Mouse (Mus musculus): ENCODE results near the gene Map4k5. TPM values are rescaled to one million over a fixed set of nuclear protein-coding genes. Genes with fewer than 3 reads are reported as not detected.

The Map4k5 gene
- polyA plus RNA-seq, 1 experiment from 2014 or later = 20.7 TPM

DNA sequence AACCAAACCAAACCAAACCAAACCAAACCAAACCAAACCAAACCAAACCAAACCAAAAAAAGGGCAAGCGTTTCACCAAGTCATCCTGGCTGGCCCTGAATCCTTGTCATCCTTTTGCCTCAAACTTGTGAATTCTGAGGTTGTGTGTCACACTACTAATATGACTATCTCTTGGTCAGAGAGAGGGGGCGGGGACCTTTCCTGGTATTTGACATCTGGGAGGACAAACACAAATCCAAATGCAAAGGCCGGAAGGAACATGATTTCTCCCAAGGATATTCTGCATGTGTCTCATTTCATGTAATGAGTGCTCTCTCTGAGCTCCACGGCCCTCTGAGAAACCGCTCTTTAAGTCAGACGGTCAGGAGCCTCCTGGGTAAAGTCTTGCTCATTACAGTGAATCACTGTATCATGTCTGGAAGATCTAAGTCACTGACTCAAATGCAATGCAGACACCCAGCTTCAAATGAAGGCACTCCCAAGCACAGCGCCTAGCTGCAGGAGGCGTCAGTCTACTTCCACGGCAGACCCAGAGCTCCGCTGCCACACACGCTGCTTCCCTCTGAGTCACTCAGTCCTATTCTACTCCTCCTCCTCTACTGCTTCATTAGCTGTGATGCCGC is 58.9 kb downstream of the Map4k5 start:
- Histone ChIP-seq H3K4me2 (no peak overlapping the region), H3K4me1 (replicated peaks) (no peaks in the 10 kb centered on the region), H3K9me3 (replicated peaks) (no peaks in the 10 kb centered on the region), H3K27ac (no peak overlapping the region), H3K4me3 (replicated peaks) (no peak overlapping the region), H3K9ac (no peak overlapping the region), H3K36me3 (peaks cover 75% of the 10 kb centered on the region), H3K27me3 (no peaks in the 10 kb centered on the region)
- WGBS (ENCODE audit: insufficient replicate concordance) = 90% methylated on average over 12 of the region's 12 CpGs
- ATAC-seq (ENCODE audit: low read depth) (0 out of 2 replicates have a peak, but pooled peaks have one; percentile 23), DNase-seq (no peak)

DNA sequence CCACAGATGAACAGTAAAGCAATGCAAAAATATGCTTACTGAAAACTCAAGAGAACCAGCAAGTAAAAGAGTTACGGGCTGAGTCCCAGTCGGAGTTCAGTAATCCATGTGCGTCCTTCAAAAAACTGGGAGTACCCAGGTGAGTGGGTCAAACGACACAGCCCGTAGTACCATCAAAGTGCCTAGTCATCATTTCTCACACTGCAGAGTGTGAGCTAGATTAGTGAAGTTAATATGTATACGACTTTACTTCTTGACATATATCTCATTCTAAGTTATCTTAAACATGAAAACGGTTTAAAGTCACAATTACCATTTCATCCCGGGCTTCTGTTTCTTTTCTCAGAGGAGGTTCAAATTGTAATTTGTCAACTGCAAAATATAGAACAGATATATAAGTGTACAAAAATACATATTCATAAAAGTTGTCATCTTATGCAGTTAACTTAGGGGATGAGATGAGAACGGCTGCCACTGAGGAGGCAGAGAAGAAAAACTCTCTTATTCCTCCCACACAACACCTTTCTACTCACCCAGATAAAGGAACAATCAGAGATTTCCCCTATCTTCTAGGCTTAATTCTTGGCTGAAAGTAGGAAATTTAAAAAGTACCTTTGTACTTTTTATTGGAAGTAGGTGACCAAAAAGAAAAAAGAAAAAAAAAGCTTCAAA is 61.6 kb downstream of the Map4k5 start:
- no peak for ATAC-seq (ENCODE audit: low read depth)
- Histone ChIP-seq H3K27ac (no peak overlapping the region), H3K27me3 (no peaks in the 10 kb centered on the region), H3K36me3 (peaks cover 81% of the 10 kb centered on the region), H3K4me2 (no peak overlapping the region), H3K4me1 (replicated peaks) (no peaks in the 10 kb centered on the region), H3K9ac (no peak overlapping the region), H3K9me3 (replicated peaks) (no peaks in the 10 kb centered on the region), H3K4me3 (replicated peaks) (no peak overlapping the region)
- DNase-seq = no peak
- WGBS (ENCODE audit: insufficient replicate concordance) = 88% methylated on average over 9 of the region's 9 CpGs

DNA sequence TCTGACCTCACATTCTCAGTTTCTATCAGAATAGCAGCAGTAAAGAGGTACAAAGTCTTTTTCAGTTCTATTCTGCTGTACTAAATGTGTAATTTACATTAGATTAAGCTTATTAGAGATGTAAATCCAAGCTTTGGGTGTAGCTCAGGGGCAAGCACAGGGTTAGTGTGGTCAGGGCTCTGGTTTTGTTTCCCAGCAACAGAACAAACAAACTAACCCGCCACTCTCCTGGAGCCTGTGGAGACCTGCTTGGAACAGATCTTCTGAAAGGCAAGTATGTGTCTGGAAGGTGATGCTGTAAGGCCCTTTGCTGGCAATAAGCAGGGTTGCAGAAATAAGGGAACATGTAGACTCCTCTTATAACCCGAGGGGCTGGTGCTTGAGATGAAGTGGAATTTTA is 64.8 kb downstream of the Map4k5 start:
- DNase-seq (no peak), ATAC-seq (ENCODE audit: low read depth) (no peak)
- H3K4me3 ChIP-seq (replicated peaks) = no peak overlapping the region
- H3K27ac ChIP-seq = no peak overlapping the region
- no peak overlapping the region for H3K9ac ChIP-seq
- H3K4me1 ChIP-seq (replicated peaks) = no peaks in the 10 kb centered on the region
- no peak overlapping the region for H3K4me2 ChIP-seq
- H3K36me3 ChIP-seq = peaks cover 75% of the 10 kb centered on the region
- H3K9me3 ChIP-seq (replicated peaks) = no peaks in the 10 kb centered on the region
- H3K27me3 ChIP-seq = no peaks in the 10 kb centered on the region
- 77% methylated on average over 2 of the region's 2 CpGs for WGBS (ENCODE audit: insufficient replicate concordance)

DNA sequence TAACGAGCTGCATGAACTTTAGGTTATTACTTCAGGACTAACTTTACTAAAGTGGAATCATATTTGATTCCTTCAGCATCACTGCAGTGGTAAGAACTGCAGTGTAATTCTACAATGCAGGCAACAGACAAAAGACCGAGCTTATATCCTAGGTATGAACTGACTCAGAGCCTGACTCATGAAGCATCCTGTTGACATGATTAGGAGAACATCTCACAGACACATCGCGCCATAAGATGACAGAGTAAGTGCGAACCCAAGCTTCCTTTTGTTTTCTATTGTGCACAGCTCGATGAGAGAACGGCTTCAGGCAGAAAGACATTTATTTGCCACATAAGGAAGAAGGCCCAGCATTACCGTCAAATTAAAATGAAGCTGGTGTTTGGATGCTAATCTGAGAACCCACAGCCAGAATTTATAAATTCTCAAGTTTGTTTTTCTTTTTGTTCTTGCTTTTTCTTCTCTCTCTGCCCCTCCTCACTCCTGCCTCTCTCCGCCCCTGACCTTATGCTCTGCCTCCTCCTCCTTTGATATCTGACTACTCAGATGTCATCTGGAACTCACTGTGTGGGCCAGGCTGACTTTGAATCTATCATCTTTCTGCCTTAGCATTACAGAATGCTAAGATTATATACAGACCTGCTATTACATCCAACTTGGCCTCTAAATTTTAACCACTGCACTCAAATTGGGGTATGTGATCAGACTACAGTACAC is 68.0 kb downstream of the Map4k5 start:
- peaks cover 88% of the 10 kb centered on the region for H3K36me3 ChIP-seq
- no peak for ATAC-seq (ENCODE audit: low read depth)
- no peaks in the 10 kb centered on the region for H3K27me3 ChIP-seq
- no peak for DNase-seq
- H3K9me3 ChIP-seq (replicated peaks) = no peaks in the 10 kb centered on the region
- H3K4me2 ChIP-seq = no peak overlapping the region
- H3K4me3 ChIP-seq (replicated peaks) = no peak overlapping the region
- 83% methylated on average over 9 of the region's 9 CpGs for WGBS (ENCODE audit: insufficient replicate concordance)
- H3K4me1 ChIP-seq (replicated peaks) = no peaks in the 10 kb centered on the region
- peak overlapping the region; percentile 30; the same call in 1 of the 2 replicates for H3K27ac ChIP-seq
- H3K9ac ChIP-seq = no peak overlapping the region

DNA sequence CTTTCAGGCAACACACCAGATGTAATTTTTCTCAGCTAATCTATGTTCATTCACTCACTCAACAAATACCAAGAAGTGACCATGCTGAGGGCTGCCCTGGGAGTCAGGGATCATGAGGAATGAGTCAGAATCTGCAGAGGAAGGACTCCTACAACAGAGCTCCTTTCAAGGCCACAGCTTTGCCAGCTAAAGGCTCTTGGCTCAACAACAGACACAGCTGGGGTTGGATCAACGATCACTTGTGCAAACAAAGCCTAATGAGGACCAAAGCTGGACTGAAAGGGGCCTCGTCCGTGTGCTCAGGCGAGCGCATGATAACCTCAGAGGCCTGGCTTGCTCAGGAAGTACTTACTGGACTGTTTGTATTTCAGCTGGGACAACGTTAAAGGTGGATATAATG is 78.7 kb downstream of the Map4k5 start:
- WGBS (ENCODE audit: insufficient replicate concordance) = 80% methylated on average over 6 of the region's 6 CpGs
- H3K9me3 ChIP-seq (replicated peaks) = no peaks in the 10 kb centered on the region
- no peak for ATAC-seq (ENCODE audit: low read depth)
- peak overlapping the region; percentile 47; the same call in 1 of the 2 replicates for H3K27ac ChIP-seq
- H3K27me3 ChIP-seq = no peaks in the 10 kb centered on the region
- DNase-seq = no peak
- H3K4me1 ChIP-seq (replicated peaks) = peaks cover 12% of the 10 kb centered on the region; the same call in 1 of the 2 replicates
- H3K9ac ChIP-seq = no peak overlapping the region
- H3K36me3 ChIP-seq = peaks cover 89% of the 10 kb centered on the region
- H3K4me2 ChIP-seq = no peak overlapping the region
- no peak overlapping the region for H3K4me3 ChIP-seq (replicated peaks)

DNA sequence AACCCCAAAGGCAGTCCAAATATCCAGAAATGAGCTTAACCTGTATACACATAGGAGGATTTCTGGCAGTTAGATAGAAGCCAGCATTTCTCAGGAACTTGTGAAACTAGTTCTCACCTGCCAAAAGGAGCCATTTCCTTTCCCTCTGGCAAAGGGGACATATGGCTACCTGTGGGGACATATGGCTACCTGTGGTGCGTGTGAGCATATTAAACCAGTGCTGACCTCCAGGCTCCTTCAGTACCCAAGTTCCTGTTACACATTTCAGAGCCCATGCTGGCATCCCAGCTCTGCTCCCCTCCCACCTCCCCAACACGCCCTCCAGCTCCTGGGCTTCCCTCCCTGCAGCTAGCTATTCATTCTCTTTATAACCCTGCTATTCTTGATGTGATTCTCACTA is 79.4 kb downstream of the Map4k5 start:
- no peaks in the 10 kb centered on the region for H3K9me3 ChIP-seq (replicated peaks)
- ATAC-seq (ENCODE audit: low read depth) (no peak), DNase-seq (no peak)
- H3K4me3 ChIP-seq (replicated peaks) = no peak overlapping the region
- no peaks in the 10 kb centered on the region for H3K27me3 ChIP-seq
- H3K36me3 ChIP-seq = peaks cover 89% of the 10 kb centered on the region
- no peak overlapping the region for H3K9ac ChIP-seq
- H3K4me1 ChIP-seq (replicated peaks) = peaks cover 12% of the 10 kb centered on the region; the same call in 1 of the 2 replicates
- H3K4me2 ChIP-seq = no peak overlapping the region
- 0 out of 2 replicates have a peak overlapping the region, but pooled peaks have one; percentile 4 for H3K27ac ChIP-seq
- WGBS (ENCODE audit: insufficient replicate concordance) = 81% methylated on average over 2 of the region's 2 CpGs

DNA sequence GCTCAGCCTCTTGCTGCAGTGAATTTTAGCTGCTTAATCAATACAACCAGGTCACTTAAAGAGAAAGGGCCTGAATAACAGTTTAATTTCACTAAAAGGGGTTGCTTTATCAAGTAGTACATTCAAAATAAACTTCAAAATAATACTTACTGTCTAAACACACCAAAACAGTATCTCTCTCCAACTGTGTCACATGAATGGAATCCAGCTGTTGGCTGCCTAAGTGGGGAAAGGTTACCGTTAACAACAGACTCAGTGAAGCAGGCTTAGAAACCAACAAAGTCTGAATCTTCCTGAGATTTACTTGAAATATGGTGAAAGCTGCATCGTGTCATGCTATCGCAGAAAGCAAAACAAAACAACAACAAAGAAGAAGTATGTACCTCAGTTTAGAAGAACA is 80.0 kb downstream of the Map4k5 start:
- H3K27me3 ChIP-seq = no peaks in the 10 kb centered on the region
- peaks cover 88% of the 10 kb centered on the region for H3K36me3 ChIP-seq
- peaks cover 12% of the 10 kb centered on the region; the same call in 1 of the 2 replicates for H3K4me1 ChIP-seq (replicated peaks)
- no peaks in the 10 kb centered on the region for H3K9me3 ChIP-seq (replicated peaks)
- DNase-seq (no peak), ATAC-seq (ENCODE audit: low read depth) (no peak)
- no peak overlapping the region for H3K4me2 ChIP-seq
- no peak overlapping the region for H3K4me3 ChIP-seq (replicated peaks)
- H3K27ac ChIP-seq = no peak overlapping the region
- H3K9ac ChIP-seq = no peak overlapping the region
- 85% methylated on average over 3 of the region's 3 CpGs for WGBS (ENCODE audit: insufficient replicate concordance)

DNA sequence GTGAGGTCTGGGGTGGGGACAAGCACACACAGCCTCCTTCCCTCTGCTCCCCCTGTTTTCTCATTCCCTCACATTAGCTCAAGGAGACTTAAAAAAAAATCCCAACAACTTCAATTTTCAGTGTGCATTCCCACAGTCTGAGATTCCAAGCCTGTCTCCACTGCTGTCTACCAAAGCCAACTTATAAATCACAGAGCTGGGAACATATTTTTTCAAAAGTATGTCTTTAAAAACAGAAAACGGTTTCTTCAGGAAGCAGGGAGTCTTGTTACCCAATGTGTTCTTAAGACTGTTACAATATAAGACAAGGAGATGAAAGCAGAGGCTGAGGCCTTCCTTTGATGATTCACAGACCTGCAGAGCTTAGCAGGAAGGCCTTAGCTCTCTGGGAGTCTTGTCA is 81.0 kb downstream of the Map4k5 start:
- H3K27me3 ChIP-seq = no peaks in the 10 kb centered on the region
- H3K9me3 ChIP-seq (replicated peaks) = no peaks in the 10 kb centered on the region
- H3K4me2 ChIP-seq = no peak overlapping the region
- H3K27ac ChIP-seq = peak overlapping the region; percentile 21; the same call in 1 of the 2 replicates
- no peak for DNase-seq
- WGBS (ENCODE audit: insufficient replicate concordance) = 64% methylated on average over 1 of the region's 1 CpGs
- no peak for ATAC-seq (ENCODE audit: low read depth)
- H3K4me1 ChIP-seq (replicated peaks) = peaks cover 12% of the 10 kb centered on the region; the same call in 1 of the 2 replicates
- no peak overlapping the region for H3K4me3 ChIP-seq (replicated peaks)
- no peak overlapping the region for H3K9ac ChIP-seq
- H3K36me3 ChIP-seq = peaks cover 87% of the 10 kb centered on the region

DNA sequence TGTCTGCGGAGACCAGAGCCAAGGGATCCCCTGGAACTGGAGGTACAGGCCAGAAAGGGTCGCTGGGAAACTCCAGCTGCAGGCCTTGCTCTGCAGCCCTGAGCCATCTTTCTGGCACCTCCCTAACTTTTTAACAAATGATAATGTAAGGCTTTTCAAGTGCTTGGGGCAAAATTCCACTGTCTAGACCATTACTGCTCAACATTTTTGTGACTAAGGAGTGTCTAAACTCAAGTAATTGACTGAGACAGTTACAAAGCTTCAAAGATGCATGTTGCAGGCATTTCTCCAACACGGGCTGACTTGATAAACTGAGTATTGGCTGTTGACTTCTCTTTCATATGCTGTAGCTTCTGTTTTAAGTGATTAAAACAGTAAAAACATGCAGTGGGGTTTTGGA is 83.6 kb downstream of the Map4k5 start:
- H3K4me3 ChIP-seq (replicated peaks) = no peak overlapping the region
- DNase-seq (no peak), ATAC-seq (ENCODE audit: low read depth) (no peak)
- peaks cover 10% of the 10 kb centered on the region for H3K4me1 ChIP-seq (replicated peaks)
- no peaks in the 10 kb centered on the region for H3K9me3 ChIP-seq (replicated peaks)
- no peak overlapping the region for H3K4me2 ChIP-seq
- H3K27ac ChIP-seq = no peak overlapping the region
- peaks cover 88% of the 10 kb centered on the region for H3K36me3 ChIP-seq
- WGBS (ENCODE audit: insufficient replicate concordance) = 86% methylated on average over 3 of the region's 3 CpGs
- no peaks in the 10 kb centered on the region for H3K27me3 ChIP-seq
- no peak overlapping the region for H3K9ac ChIP-seq

DNA sequence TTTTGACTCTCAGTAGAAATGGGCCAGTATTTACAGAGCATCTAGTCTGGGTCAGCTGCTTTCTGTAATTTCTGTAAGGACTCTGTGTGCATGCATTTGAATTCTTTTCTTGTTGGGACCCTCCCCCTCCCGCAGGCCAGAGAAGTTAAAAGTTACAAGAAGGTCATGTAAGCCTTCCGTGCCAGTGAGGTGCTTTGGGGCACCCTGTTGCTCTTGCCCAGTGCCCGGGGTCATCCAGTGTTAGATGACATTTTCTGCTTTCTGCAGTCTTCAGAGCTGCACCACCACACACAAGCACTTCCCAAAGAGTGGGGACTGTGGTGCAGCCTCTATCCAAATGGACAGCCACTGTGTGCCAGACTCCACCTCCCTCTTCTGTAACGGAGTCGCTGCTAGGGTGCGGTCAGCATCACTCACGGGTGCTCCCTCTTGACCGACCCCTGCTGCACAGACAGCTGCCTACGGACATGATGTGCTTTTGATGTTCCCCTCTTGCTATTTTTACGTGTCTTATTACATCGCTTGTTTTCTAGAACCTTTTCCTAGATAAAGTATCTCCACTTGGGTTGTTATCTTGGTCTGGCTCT is 85.5 kb downstream of the Map4k5 start:
- Histone ChIP-seq H3K4me2 (no peak overlapping the region), H3K27ac (no peak overlapping the region), H3K27me3 (no peaks in the 10 kb centered on the region), H3K4me1 (replicated peaks) (peaks cover 4% of the 10 kb centered on the region; the same call in 1 of the 2 replicates), H3K36me3 (peaks cover 84% of the 10 kb centered on the region), H3K9ac (no peak overlapping the region), H3K9me3 (replicated peaks) (no peaks in the 10 kb centered on the region), H3K4me3 (replicated peaks) (no peak overlapping the region)
- 78% methylated on average over 11 of the region's 11 CpGs for WGBS (ENCODE audit: insufficient replicate concordance)
- ATAC-seq (ENCODE audit: low read depth) (no peak), DNase-seq (no peak)

DNA sequence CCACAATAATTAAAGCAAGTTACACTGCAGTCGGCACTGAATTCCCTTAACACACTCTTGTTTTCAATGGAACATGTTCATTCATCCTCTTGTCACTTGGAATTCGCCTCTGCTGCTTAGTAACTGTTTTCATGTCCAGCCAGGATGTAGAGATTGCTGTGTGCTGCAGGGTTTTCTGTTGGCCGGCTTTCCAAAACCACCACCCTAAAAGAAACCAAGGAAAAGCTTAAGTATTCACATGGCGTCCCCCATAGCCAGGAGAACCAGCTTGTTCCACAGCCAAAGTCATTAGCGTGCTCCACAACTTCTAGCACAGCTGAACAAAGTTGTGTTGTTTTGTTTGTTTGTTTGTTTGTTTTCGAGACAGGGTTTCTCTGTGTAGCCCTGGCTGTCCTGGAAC is 87.9 kb downstream of the Map4k5 start:
- DNase-seq = no peak
- Histone ChIP-seq H3K9me3 (replicated peaks) (no peaks in the 10 kb centered on the region), H3K9ac (no peak overlapping the region), H3K4me1 (replicated peaks) (peaks cover 4% of the 10 kb centered on the region; the same call in 1 of the 2 replicates), H3K27ac (no peak overlapping the region), H3K4me3 (replicated peaks) (no peak overlapping the region), H3K27me3 (no peaks in the 10 kb centered on the region), H3K36me3 (peaks cover 73% of the 10 kb centered on the region), H3K4me2 (no peak overlapping the region)
- WGBS (ENCODE audit: insufficient replicate concordance) = 88% methylated on average over 6 of the region's 6 CpGs
- no peak for ATAC-seq (ENCODE audit: low read depth)

Data from liver, embryonic 13.5 days (tissue).